24 mouse cellular contexts compared by ENCODE assay signal in genomic region chr12:27363840-27364640, GRCm38 (mm10). TPM values are rescaled to one million over a fixed set of nuclear protein-coding genes. Genes with fewer than 3 reads are reported as not detected.
DNase-seq lines count a peak whose midpoint lies in the region; ATAC-seq lines count a peak whose summit lies in the region.
"Had no signal": no experiment of that assay in that cellular context is flagged by ENCODE, and none has a peak within 500 bp of the region (broad histone marks: within the 10 kb centered on the region; RNA-seq: fewer than 3 reads in every experiment).

No protein-coding gene starts in this region.

- no peak for DNase-seq in forebrain, embryonic 11.5 days (ENCODE audit: low spot score)
- DNase-seq in right cerebral cortex, postnatal 4 days = peak; percentile 8
- no peak for DNase-seq in right cerebral cortex, adult 2 months (ENCODE audit: low spot score in 2 of 2)
- no peak for DNase-seq in kidney, adult 11 months
- no peak for DNase-seq in gastrocnemius, postnatal 14 days
- no peak for DNase-seq in urinary bladder, postnatal 36 days (ENCODE audit: low spot score in 2 of 2)
- DNase-seq: adrenal gland, postnatal 36 days; cerebellum, adult 11 months; cerebellum, postnatal 36 days; gastrocnemius, adult 2 months; heart, postnatal 14 days; kidney, postnatal 25 days; left cerebral cortex, postnatal 4 days; thymus, postnatal 25 days had no signal

- H3K36me3 ChIP-seq in forebrain, embryonic 13.5 days (ENCODE audit: poor library complexity, severe bottlenecking) = no peaks in the 10 kb centered on the region
- H3K36me3 ChIP-seq in forebrain, embryonic 11.5 days (ENCODE audit: control insufficient read depth, insufficient read depth, low read length) = no peaks in the 10 kb centered on the region
- H3K36me3 ChIP-seq in midbrain, embryonic 16.5 days (ENCODE audit: control insufficient read depth, insufficient read depth, low read length) = no peaks in the 10 kb centered on the region
- H3K36me3 ChIP-seq: embryonic facial prominence, embryonic 10.5 days; heart, embryonic 10.5 days; intestine, embryonic 15.5 days; liver, embryonic 12.5 days; lung, embryonic 15.5 days had no signal

- no peaks in the 10 kb centered on the region for H3K9me3 ChIP-seq in forebrain, embryonic 13.5 days (replicated peaks)
- no peaks in the 10 kb centered on the region for H3K9me3 ChIP-seq in forebrain, embryonic 11.5 days (ENCODE audit: control insufficient read depth, low read length)
- H3K9me3 ChIP-seq in midbrain, embryonic 16.5 days (replicated peaks; ENCODE audit: control insufficient read depth, low read length, poor library complexity, severe bottlenecking) = no peaks in the 10 kb centered on the region
- H3K9me3 ChIP-seq: embryonic facial prominence, embryonic 10.5 days; heart, embryonic 10.5 days; intestine, embryonic 15.5 days; liver, embryonic 12.5 days; lung, embryonic 15.5 days had no signal

- H3K27ac ChIP-seq in forebrain, embryonic 13.5 days = peak overlapping the region; percentile 16
- no peak overlapping the region for H3K27ac ChIP-seq in forebrain, embryonic 11.5 days (ENCODE audit: low read depth, low read length)
- H3K27ac ChIP-seq in midbrain, embryonic 16.5 days (ENCODE audit: low read length) = 0 out of 2 replicates have a peak overlapping the region, but pooled peaks have one; percentile 5
- H3K27ac ChIP-seq: embryonic facial prominence, embryonic 10.5 days; gastrocnemius, adult 2 months; heart, embryonic 10.5 days; intestine, embryonic 15.5 days; liver, embryonic 12.5 days; lung, embryonic 15.5 days had no signal

- intact Hi-C loops in gastrocnemius, postnatal 14 days (cut with DNase I; ENCODE audit: low total_unique reads) = no loop called here

- H3K4me1 ChIP-seq in forebrain, embryonic 13.5 days = peaks cover 10% of the 10 kb centered on the region; the same call in 1 of the 2 replicates
- no peaks in the 10 kb centered on the region for H3K4me1 ChIP-seq in forebrain, embryonic 11.5 days (replicated peaks; ENCODE audit: control insufficient read depth, insufficient read depth, low read length)
- 0 out of 2 replicates have a peak, but pooled peaks cover 3% of the 10 kb centered on the region for H3K4me1 ChIP-seq in midbrain, embryonic 16.5 days (ENCODE audit: control insufficient read depth, insufficient read depth, low read length)
- H3K4me1 ChIP-seq: heart, embryonic 10.5 days; intestine, embryonic 15.5 days; liver, embryonic 12.5 days; lung, embryonic 15.5 days had no signal

- no peak overlapping the region for H3K9ac ChIP-seq in forebrain, embryonic 13.5 days
- H3K9ac ChIP-seq in forebrain, embryonic 11.5 days (ENCODE audit: low read length) = no peak overlapping the region
- H3K9ac ChIP-seq in midbrain, embryonic 16.5 days (ENCODE audit: low read depth, low read length) = peak overlapping the region; percentile 31; the same call in 1 of the 2 replicates
- H3K9ac ChIP-seq: intestine, embryonic 15.5 days; liver, embryonic 12.5 days; lung, embryonic 15.5 days had no signal

- 31% methylated on average over 16 of the region's 16 CpGs for WGBS in forebrain, embryonic 13.5 days
- WGBS in forebrain, embryonic 11.5 days = 67% methylated on average over 16 of the region's 16 CpGs
- 39% methylated on average over 16 of the region's 16 CpGs for WGBS in midbrain, embryonic 16.5 days

- peak overlapping the region; percentile 33 for H3K4me2 ChIP-seq in forebrain, embryonic 13.5 days
- H3K4me2 ChIP-seq in forebrain, embryonic 11.5 days (ENCODE audit: low read depth, low read length, severe bottlenecking) = no peak overlapping the region
- peak overlapping the region; percentile 17 for H3K4me2 ChIP-seq in midbrain, embryonic 16.5 days (ENCODE audit: low read length)
- H3K4me2 ChIP-seq: intestine, embryonic 15.5 days; liver, embryonic 12.5 days; lung, embryonic 15.5 days had no signal

- H3K27me3 ChIP-seq in forebrain, embryonic 13.5 days = 0 out of 2 replicates have a peak, but pooled peaks cover 2% of the 10 kb centered on the region
- H3K27me3 ChIP-seq in forebrain, embryonic 11.5 days (ENCODE audit: control insufficient read depth, insufficient read depth, low read length) = no peaks in the 10 kb centered on the region
- H3K27me3 ChIP-seq in midbrain, embryonic 16.5 days (ENCODE audit: control insufficient read depth, insufficient read depth, low read depth, low read length) = no peaks in the 10 kb centered on the region
- H3K27me3 ChIP-seq: CH12.LX; intestine, embryonic 15.5 days; liver, embryonic 12.5 days; lung, embryonic 15.5 days had no signal

- ATAC-seq in forebrain, embryonic 13.5 days = peak; percentile 80
- ATAC-seq in forebrain, embryonic 11.5 days (replicated peaks; ENCODE audit: low FRiP score) = no peak
- no peak for ATAC-seq in midbrain, embryonic 16.5 days
- ATAC-seq: intestine, embryonic 15.5 days; liver, embryonic 12.5 days had no signal

- no peak overlapping the region for H3K4me3 ChIP-seq in forebrain, embryonic 13.5 days
- no peak overlapping the region for H3K4me3 ChIP-seq in forebrain, embryonic 11.5 days (ENCODE audit: low read depth, low read length)
- no peak overlapping the region for H3K4me3 ChIP-seq in midbrain, embryonic 16.5 days (ENCODE audit: low read depth, low read length)
- H3K4me3 ChIP-seq: embryonic facial prominence, embryonic 10.5 days; erythroblast, embryonic 14.5 days; gastrocnemius, adult 2 months; heart, embryonic 10.5 days; intestine, embryonic 15.5 days; liver, embryonic 12.5 days; lung, embryonic 15.5 days had no signal

RNA-seq across cellular contexts. Expression of gene Sox11, which starts 21.7 kb away (rescaled TPM):
- 852 and 970 TPM in 2 replicates for polyA plus RNA-seq in forebrain, embryonic 13.5 days (2015; fragmentation: Nextera tagmentation; extraction: Ambion mirVana)
- polyA plus RNA-seq in forebrain, embryonic 11.5 days (2014; fragmentation: Nextera tagmentation; extraction: Ambion mirVana) = 568 and 596 TPM in 2 replicates
- polyA plus RNA-seq in midbrain, embryonic 16.5 days (2015; fragmentation: Nextera tagmentation; extraction: Ambion mirVana) = 371 and 465 TPM in 2 replicates
- 1 to 10 TPM; 1.4 to 2.2 TPM for total RNA-seq in gastrocnemius, postnatal 14 days (2021)
- total RNA-seq: CH12.LX; megakaryocyte progenitor cell, adult 5-6 weeks had no signal
- polyA plus RNA-seq: erythroblast, embryonic 14.5 days had no signal
